Mouse (Mus musculus) skeletal muscle tissue, adult 2 months (tissue): Measurements from ENCODE around the gene Trim71.

Experiments
- DNase-seq: peaks from one replicate; pipeline ENCODE4 v3.0.0-alpha.2; 2012; ENCODE audit warnings: low read depth, low spot score

Gene Trim71

GRCm38 (mm10) chr9:114563761-114564606 lies at the start of gene Trim71:
Gene Trim71 (minus strand): TSS chr9:114564369.
- DNase-seq: no peak

DNA sequence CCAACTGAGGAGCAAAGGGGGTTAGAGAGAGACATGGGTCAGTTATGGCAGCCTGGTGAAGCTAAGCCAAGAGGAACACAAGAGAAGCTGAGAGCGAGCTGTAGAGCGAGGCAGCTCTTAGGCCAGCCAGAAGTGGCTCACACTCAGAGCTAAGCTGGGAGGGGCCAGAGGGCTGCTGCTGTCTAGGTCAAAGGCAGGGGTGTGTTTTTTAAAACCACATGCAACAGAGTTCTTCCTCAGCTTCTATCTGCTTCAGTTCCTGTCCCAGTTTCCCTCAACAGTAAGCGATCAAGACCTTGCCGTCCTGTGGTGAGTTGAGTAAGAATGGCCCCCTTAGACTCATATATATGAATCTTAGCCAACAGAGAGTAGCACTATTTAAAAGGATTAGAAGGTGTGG lies 48.9 kb upstream of the Trim71 start:
- no peak for DNase-seq

GRCm38 (mm10) chr9:114612566-114612965 lies 48.4 kb upstream of the Trim71 start:
- no peak for DNase-seq

DNA sequence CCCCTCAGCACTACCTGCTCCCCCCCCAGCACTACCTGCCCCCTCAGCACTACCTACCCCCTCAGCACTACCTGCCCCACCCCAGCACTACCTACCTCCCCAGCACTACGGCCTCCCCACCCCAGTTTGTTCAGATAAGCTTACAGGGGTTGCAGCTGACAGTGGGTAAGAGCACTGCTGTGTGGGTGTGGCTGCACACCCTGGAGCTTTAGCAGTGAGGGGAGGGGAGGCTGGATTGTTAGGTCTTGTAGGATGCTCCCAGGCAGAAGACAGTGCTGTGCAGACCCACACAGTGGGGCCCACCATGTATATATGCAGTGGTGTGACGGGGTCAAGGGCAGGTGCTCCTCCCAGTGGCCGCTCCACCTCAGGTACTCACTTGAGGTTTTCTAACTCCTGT lies 46.1 kb upstream of the Trim71 start:
- no peak for DNase-seq

DNA sequence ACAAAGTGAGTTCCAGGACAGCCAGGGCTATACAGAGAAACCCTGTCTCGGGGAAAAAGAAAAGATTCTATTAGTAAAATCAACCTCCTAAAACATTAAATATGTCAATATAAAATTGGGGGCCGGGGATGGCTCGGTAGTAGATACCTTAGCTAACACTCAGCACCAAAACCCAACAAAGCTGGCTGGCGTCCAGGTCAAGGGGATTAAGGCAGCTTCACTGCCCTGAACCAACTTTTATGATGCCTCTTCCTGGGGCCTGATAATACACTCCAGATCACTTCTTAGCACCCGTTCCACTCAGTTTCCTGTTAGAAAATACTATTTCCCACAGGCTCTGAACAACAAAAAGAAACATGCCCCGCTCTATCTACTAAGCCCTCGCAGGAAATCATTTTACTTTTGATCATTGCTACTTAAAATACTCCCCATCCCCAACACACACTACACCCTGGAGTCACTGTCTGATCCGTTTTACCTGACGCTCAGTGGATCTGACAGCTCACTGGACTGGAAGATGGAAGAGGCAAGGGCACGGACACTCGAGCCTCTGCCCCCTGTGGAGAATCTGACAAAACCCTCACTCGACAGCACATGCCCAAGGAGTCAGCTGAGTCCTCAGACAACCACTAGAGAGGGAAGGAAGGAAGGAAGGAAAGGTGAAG lies 39.8 kb upstream of the Trim71 start:
- DNase-seq: no peak

DNA sequence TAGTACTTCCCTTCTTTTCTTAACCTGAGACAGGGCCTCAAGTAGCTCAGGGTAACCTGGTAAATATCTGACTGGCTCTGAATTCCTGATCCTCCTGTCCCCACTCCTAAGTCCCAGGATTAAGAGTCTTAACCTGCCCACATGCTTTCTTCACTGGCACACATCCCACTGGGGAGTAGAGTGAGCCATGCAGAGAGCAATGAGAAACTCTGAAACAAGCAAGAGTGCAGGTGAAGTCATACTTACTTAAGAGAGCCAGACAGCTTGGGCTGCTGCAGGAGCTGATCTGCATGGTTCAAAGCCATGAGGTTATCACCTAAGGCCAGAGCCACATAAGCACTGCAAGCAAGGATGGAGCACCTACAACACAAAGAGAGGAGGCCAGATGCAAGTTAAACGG lies 36.9 kb upstream of the Trim71 start:
- no peak for DNase-seq

- no peak for DNase-seq
Measured at GRCm38 (mm10) chr9:114585017-114585345, 20.8 kb upstream of the Trim71 start.

GRCm38 (mm10) chr9:114584183-114585016 lies 20.2 kb upstream of the Trim71 start:
- no peak for DNase-seq

DNA sequence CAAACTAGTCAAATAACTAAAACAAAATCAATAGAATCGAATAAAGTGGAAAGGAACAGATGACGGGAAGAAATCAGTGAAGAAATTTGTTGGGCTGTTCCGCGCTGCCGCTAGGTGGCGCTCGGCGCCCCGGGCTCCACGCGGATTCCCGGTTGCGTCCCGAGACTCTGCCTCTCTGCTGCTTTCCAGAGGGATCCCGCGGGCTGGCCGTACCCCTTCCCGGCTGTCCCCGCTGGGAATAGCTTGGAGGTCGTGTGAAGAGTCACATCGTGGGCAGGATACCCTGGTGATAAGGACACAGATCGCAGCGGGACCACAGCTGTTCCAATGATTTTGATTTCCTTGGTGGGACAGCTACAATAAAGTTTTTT lies 19.6 kb upstream of the Trim71 start:
- DNase-seq: peak; percentile 16

DNA sequence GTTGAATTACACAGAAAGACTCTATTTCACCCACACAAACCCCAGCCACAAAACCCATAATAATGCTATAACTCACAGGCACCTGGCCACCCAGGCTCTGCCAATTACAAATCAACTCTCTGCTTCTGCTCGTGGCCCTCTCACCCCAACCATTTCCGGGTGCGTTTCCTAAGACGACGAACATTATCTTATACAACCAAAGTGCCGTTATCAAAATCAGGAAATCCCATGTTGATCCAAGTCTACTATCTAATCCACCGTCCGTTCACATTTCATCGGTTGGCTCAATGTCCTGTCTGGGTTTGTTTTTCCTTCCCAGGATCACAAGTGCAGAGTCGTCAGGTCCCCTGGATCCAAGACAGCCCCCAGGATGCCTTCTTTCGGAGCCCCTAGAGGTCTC lies 14.5 kb upstream of the Trim71 start:
- DNase-seq: no peak

DNA sequence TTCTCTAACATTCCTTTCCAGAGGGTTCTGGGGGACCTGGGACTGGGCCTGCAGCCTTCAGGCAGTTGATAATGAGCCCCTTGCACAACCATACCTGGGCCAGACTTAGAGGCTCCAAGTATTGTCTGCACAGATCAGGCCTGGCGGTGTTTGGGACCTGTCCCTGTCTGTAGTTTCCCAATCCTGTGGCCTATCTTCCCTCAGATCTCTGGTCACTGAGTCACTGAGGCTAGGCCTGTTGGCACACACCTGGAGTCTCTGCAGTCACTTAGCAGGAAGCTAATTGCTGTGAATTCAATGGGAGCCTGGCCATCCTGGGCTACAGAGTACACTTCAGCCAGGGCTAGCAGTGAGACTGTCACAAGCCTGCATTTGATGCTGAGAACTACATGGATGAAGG lies 11.8 kb upstream of the Trim71 start:
- DNase-seq: no peak

GRCm38 (mm10) chr9:114573528-114573927 lies 9.4 kb upstream of the Trim71 start:
- no peak for DNase-seq

DNA sequence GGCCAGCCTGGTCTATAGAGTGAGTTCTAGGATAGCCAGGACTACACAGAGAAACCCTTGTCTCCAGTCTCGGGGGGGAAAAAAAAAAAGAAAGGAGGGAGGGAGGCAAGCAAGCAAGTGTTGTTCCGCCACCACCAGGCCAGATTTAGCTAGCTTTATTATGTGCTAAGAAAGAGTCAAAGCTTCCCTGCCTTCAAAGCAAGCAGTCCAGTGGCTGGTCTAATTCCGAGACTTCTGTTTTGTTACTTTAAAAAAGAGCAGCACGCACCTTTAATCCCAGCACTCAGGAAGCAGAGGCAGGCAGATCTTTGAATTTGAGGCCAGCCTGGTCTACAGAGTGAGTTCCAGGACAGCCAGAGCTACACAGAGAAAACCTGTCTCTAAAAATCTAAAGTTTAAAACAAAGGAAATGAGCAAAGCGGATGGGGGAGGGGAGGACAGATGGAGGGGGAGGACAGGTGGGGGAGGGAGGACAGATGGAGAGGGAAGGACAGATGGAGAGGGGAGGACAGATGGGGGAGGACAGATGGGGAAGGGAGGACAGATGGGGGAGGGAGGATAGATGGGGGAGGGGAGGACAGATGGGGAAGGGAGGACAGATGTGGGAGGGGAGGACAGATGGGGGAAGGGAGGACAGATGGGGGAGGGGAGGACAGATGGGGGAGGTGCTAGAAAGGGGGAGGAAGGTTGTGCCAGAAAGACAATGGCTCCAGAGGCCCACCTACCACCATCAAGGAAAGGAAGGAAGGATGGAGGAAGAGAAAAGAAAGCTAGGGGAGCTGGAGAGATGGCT lies 4.7 kb upstream of the Trim71 start:
- DNase-seq: no peak

- no peak for DNase-seq
Measured at GRCm38 (mm10) chr9:114564667-114565066, 498 bp upstream of the Trim71 start.

- no peak for DNase-seq
Measured at GRCm38 (mm10) chr9:114562919-114563751, 1.0 kb downstream of the Trim71 start.

DNA sequence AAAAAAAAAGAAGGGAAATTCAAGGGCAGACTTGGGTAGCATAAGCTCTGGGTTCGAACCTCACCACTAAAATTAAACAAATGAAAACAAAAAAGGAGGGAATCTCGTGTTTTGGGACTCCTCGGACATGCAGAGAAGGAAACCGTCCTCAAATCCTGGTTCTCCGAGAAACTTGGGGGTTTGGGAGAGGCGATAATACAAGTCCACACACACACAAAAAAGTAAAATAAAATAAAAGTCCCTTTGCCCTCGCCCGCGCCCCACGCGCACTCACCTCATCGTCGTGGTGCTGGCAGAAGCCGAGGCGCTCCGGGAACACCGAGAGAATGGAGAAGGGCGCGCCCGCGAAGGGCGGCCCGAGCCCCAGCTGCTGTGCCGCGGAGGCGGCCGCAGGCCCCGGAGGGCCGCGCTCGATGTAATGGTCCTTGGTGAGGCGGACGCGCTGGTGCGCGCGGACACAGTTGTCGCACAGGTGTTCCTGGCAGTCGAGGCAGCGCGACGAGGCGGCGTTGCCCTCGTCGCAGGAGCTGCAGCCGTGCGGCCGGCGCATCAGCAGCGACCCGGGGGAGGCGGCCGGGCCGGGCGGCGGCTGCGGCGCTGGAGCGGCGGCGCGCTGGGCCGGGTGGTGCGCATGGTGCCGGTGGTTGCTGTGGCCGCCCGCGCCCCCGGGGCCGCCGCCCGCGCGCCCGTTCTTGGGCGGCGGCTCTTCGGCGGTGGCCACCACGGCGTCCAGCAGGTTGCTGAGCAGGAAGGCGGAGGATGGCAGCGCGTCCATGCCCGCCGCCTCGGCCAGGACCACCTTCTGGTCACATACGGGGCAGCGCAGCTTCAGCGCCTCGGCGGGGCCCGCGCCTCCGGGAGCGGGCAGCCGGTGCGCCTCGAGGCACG lies 1.9 kb downstream of the Trim71 start:
- no peak for DNase-seq

DNA sequence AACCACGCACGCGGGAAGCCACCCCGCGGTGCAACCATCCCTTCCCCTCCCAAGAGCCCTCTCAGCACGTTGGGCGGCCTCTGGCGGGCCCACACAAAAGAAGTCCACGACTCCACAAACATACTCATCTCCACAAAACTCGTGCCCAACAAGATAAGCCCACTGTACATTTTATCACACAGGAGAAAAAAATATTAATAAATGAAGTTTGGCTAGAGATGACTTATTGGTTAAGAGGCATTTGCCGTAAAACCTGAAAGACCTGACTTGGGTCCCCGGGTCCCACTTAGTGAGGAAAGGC lies 2.5 kb downstream of the Trim71 start:
- DNase-seq: no peak

- DNase-seq: no peak
Measured at GRCm38 (mm10) chr9:114560771-114561670, 3.1 kb downstream of the Trim71 start.

- DNase-seq: no peak
Measured at GRCm38 (mm10) chr9:114560141-114560540, 4.0 kb downstream of the Trim71 start.
